Mouse (Mus musculus) megakaryocyte, adult 5-6 weeks (primary cell): ENCODE measurements around the gene Ehf. TPM values are rescaled to one million over a fixed set of nuclear protein-coding genes. Genes with fewer than 3 reads are reported as not detected.
A peak's percentile ranks its signal among the peaks of the same experiment; 100 is the strongest.

Experiments
- ATAC-seq: 2 replicates; pipeline ENCODE4 v1.8.0; 2016; ENCODE audit warnings: mild to moderate bottlenecking, inconsistent platforms; ENCODE audit not compliant: poor library complexity, severe bottlenecking
- total RNA-seq, 2 experiments: library from RNA; stranded (forward) in 1 of 2; stranded (reverse) in 1 of 2; fragments of 153-499, 151-499 nt in 1 of 2; fragments of 221-1000, 200-1000 nt in 1 of 2; gene quantifications; 2 replicates each; pipeline versions ENCODE4 v1.2.3 to v1.2.4; 2015 to 2017

Ehf gene
- total RNA-seq, 2 experiments from 2014 or later: 0.09 to 0.18 TPM

DNA sequence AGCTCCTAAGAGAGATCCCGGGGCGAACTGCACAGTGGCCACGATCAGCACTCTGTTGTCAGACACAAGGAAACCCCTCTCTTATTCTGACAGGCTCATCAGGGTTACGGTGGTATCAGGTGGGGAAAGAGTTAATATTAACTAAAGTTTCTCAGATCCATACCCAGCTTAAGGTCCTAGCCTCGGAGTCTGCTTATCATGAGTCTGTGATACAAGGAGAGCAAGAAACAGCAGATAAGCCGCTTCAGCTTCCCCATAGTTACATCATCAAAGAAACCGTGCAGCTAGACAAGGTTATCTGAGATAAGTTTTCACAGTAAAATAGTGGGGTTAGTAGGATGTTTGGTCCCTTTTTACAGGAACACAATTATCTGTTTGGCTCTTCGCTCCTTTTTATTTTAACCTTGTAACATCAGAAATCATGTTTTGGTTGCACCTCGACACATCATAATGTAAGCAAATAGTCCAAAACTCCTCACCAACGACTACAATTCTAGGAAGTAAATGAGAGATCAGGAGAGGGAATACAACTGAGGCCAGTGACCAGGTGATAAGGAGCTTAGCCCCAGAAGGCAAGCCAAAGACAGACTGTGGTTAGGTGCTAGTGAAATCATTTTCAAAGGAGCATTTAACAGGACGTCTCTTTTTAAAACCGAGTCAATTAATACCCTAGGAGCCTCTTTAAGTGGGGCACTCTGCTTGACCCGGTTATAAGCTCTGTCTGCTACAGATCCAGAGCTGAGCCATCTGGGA lies 4.2 kb downstream of the Ehf start:
- ATAC-seq: no peak

DNA sequence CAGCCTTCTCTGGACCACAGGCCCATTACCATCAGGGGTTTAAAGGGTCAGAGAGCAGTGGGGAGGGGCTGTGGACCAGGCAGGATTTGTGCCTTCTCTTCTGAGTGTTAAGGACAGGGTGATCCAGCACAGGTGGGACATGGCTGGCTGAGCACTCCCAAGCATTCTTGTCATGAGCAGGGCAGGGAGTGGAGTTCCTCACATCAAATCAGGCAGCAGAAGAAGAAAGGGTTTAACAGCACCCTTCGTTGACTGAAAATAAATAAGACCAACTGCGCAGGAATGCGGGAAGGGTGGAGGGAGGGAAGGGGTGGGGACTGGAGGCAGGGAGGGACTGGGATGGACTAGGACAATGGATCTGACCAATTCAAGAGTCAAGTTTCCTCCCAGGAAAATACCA lies 8.6 kb downstream of the Ehf start:
- no peak for ATAC-seq

DNA sequence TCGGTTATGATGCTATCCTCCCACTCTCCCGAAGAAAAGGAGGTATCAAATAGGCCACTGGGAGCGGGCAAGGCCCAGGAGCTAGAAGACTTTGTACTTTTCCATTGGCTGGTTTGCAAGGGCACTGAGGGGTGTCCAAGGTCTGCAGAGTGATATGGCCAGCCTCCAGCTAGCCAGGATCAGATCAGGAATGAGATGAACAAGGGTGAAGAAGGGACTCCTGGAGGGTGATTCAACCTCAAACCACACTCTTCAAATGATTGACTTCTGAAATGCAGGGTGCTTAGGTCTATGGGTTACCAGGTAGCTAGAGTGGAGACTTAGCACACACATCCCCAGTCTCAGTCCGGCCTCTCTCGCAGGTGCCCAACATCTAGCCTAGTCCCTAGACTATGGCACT lies 9.3 kb downstream of the Ehf start:
- ATAC-seq: no peak

DNA sequence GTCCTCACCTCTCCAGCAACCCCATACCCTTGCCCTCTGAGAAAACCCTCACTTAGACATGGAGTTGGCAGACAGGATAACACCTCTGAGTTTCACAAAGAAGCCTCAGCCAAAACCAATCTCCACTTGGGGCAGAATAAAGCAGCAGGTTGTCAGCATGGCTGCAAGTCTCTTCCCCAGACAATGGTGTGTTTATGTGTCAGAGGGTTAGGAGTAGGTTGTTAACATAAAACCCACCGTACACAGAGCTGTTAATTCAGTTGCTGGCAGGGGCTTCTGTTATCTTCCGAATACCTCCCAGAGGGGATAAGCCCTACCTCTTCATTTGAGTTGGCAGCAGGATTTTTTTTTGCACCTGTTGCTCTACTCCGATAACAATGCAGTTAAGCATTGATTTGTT lies 9.9 kb downstream of the Ehf start:
- ATAC-seq: no peak

DNA sequence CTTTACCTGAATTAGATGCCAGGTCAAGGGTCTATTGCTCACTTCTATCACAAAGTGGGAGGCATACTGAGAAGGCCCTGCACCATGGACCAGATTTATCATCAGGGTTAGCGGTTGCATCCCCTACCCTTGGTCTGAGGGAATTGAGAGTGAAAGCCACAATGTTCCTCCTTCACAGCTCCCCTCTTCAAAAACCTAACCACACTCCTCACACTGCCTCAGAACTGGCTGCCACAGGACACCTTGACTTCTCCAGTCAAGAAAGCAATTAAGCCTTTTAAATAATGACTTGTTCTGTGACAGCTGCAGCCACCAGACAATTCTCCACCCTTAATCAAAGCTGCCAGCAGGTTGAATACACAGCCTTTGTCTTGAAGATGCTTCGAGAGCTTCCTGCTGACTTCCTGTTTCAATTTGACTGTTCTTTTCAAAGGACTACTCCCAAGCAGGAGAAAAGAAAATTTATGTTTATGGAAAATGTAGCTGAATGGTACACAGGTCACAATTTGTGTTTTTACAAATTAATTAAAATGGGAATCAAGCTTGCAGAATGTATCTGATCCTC lies 12.3 kb downstream of the Ehf start:
- peak; percentile 83 for ATAC-seq

DNA sequence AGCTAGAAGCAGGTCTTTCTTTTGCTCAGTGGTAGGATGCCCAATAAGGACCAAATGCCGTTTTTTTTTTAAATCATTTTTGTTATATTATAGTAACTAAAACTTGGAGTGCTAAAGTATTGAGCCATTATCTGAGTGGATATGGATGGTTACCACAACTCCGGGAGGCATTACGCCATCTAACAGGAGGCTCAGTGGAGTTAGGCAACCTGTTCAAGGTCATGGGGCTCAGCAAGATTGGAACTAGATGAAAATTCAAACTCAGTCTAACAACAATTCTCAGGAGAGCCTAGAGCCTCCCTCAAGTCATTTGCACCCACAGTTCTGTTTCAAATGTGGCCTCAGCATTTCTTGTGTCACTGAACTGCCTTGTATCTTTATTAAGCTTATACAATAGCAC lies 12.9 kb downstream of the Ehf start:
- ATAC-seq: no peak

DNA sequence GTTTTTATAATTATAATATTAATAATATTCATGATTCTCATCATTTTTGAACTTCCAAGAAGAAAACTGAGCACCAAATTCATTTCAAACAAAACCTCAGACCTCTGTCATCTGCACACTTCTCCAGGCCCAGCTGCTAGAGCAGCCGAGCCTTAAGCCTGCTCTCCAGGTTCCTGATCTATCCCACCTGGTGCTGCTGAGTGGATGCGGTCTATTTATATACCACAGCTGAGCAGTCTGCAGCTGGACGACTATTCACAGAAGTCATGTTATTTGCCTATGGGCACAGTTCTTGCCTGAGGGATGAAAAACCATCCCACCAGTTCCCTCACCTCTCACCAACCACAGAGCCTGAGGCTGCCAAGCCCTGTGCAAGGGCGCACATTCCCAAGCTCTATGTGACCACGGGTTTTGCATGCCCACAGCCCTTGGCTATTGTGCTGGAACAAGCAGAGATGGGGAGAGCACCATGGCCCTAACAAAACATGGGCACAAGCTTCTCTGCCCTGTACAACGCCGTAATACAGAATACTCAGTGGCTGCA lies 13.6 kb downstream of the Ehf start:
- ATAC-seq: no peak

DNA sequence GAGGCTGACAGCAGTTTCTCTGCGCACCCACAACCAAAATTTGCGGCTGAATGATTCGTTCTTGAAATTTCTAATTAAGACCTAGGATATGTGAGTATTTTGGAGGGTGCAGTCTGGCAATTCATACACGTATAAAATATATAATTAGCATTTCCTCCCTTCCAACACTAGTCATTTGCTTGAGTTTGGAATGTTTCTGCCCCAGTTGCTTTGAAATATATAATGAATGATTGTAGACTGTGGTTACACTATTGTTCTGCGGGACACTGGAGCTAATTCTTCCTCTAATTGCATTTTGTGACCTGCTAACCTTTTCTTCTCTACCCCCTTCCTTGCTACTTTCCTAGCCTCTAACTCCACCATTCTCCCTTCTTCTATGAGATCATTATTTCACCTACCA lies 15.4 kb downstream of the Ehf start:
- ATAC-seq: no peak

DNA sequence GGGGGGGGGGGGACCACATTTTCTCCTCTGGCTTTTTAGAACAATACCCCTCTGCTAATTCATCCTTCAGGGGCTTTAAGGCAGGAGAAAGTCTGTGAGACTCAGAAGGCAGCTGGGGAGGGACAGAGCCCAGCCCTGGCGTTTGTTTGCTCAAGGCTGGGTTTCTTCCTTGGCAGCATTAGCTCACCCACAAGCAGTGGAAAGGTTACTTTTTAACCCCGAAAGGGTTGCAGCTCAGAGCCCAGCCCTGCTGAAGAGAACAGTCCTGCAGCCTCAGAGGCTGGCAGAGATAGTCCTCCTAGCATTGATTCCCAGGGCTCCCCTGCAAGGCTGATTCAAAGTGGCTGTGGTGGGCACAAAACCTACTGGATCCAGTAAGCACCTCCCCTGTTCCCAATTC lies 17.5 kb downstream of the Ehf start:
- no peak for ATAC-seq

DNA sequence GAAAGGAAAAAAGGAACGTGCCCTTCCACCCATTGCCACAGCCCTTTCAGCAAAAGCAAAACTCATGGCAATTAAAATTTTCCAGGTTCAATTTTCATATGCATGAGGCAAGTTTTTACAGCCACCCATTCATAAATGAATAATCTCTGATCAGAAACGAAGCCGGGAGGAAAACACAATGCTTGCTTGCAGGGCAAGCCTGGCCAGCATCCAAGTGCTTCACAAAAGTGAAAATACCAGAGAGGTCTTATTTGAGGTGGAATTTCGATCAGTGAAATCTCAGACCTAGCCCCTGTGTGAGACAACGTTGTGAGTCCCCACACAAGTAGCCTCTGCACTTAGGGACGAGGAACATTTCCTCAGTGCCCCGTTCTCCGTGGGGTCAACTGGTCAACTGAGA lies 19.3 kb downstream of the Ehf start:
- no peak for ATAC-seq

DNA sequence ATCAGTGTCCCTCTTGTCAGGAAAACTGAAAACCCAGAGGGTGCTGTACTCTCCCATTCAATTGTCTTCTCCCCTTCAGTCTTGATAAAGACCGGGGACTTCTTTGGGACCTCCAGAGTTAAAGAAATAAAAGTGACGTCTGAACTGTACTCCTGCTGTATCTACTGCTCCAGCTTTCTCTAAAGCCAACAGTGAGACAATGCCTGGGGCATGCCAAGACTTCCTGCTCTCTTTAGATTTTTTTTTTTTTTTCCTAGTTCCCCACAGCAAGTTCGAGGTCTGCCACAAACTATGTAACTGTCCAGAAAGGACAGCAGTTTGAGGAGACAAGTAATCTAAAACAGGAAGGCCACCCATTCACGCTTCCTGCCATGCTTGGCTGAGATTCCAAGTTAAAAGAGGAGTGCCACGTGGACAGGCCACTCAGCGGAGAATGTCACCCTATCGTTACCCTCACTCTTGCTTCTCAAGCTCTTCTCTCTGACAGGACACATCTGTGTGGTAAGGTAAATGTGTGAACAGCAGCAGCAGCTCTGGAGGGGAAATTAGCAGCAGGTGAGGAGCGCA lies 20.8 kb downstream of the Ehf start:
- ATAC-seq: no peak

DNA sequence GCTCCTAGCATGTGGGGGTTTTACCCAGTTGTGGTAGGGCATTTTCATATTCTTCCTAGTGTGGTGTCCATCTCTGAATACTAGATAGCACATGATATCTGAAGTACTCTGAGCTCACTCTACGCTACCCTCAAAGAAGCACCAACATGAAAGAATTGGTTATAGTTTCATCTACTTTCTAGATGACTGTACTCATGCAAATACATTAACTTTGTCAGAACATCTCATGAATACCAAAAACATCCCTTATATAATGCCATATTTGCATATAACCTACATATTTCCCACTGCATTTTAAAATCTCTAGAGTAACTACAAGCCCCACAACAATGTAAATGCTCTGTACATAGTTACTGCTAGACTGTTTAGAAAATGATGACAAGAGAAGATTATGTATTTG lies 23.2 kb downstream of the Ehf start:
- no peak for ATAC-seq

DNA sequence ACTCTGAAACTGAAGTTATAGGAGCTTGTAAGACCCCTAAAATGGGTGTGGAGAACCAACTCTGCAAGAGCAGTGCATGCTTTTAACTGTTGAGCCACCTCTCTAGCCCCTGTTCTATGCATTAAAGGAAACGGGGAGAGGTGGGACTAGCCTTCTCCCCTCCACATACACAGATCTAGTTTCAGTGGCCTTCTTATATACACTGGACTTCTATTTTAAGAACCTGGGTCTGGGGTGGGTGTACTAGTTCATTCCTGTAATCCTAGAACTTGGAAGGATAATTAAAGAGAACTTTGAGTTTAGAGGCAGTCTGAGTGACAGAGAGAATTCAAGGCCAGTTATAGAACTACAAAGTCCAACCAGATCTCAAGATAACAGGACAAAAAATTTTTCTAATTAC lies 24.6 kb downstream of the Ehf start:
- ATAC-seq: no peak

DNA sequence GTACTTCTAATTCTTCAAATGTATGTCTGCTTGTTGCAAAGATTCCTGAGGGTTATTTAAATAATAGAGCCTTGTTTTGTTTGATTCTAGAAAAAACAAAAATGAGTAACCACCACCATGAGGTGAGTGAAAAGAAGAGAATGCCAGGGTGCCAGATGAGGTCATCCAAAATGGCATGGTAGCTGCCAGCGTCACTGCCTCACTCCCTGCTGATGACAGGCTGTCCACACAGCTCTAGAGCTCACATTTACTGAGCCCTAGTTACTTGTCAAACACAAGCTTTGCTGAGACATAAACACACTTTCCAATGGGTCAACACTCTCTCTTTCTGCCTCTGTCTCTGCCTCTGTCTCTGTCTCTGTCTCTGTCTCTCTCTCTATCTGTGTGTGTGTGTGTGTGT lies 25.3 kb downstream of the Ehf start:
- ATAC-seq: no peak

DNA sequence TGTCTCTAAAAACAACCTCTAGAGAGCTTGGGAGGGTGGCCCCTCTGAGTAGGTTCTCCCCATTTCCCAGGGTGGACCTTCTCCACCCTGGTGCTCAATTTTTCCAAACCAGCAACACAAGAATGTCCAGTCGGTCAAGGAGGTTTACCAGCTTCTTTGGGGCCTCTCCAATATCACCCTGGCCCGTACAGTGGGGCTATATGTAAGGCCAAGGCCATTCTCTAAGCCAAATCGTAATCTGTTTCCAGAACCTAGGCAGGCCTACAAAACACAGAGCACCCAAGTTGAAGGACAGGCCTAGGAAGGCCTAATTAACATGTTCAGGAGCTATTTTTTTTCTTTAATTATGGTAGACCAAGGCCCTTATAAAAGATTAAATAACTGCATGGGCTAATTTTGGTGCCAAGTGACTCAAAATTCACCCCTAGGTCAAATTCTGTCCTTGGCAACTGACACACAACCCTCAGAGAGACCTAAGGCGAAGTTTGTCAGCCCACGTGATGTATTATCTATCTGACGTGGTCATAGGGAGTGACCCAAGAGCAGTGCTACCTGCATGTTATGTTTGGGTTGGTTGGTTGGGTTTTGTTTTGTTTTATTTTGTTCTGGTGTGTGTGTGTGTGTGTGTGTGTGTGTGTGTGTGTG lies 27.6 kb downstream of the Ehf start:
- ATAC-seq: no peak

DNA sequence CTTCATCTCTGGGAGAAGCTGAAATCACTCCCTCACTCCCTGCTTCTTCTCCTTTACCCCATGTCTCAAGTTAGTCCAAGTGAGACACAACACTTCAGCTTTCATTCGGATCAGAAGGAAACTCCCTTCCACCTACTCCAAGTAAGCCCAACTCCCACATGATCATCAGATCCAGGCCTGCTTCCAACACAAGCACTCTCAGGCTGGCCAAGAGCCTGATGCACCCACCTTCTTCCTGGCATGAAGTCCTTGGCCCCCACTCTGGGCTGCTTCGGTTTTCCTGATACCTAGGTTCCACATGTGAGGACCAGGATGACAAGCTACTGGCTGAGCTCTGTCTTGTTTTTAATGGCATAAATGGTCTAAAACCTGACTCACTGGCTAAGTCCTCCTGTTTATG lies 28.3 kb downstream of the Ehf start:
- ATAC-seq: no peak

DNA sequence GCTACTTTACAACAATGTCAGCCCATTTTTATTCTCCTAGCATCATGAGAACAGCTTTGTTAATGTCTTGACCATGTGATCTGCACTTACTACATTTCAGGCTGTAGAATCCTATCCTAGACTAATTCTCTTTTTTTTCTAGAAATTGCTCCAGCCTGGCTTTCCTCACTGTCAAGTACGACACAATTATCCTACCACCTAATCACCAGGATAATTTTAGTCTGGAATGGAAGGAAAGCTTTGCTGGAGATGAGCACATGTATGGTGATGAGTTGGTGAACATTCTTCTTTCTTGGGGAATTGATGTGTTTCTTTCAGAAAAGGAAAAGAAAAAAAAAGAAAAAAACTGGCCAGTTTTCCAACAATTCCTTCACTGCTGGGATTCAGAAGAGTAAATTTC lies 28.8 kb downstream of the Ehf start:
- no peak for ATAC-seq

DNA sequence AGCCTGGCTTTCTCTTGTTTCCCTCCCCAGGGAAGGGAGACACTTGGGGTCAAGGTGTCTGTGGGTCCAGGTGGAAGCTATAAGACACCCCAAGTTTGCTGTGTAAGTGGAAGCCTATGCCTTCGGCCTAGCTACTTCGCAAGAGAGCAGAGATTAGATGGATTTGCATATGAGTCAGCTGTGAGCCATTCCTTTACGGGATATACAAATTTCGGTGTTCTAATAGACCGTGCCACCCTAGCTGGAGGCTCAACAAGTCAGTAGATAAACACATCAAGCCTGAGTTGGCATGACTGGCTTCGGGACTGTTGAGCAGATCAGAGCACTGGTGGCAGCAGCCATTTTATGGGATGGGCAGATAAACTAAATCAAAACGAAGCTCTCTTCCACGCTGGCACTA lies 31.6 kb downstream of the Ehf start:
- ATAC-seq: no peak

DNA sequence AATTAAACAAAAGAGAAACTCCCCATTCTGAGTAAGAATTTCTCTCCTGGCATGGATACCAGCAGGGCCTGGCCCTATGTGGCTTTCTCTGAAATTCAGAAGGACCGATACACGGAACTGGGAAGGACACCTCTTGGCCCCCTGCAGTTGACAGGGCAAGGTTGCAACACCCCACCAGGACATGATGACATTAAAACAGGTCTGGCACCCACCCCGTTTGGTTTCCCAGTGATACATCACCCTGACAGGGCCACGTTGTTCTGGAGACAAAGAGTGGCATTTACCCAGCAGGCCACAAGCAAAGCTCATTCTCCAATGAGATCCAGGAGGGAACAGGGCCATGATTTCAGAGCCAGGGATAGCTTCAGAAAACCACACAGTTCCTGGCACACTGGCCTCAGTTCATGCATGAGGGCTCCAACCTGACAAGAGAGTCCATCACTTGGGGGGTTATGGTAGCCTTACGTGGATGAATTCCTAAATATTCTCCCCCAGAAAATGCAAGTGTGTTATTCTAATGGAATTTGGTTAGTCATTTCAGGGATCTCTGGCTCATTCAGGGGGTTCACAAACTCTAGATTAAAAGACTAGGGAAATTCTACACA lies 32.4 kb downstream of the Ehf start:
- no peak for ATAC-seq

DNA sequence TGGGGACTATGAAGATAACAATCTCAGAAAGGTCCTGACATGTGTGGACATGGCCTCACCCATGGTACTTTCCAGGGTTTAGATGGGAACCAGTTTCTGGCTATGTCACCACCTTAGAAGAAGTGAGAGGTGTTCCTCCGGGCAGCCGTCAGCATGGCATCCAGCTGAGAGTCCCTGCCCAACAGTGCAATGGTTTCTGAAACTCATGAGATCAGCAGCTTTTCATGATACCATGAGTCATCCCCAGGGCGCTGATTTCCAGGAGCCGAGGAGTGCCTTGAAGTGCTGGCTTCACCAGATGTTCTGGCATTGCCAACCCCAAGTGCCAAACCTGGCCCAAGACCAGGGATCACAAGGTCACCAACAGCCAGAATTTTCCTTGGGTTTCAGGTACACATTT lies 64.0 kb downstream of the Ehf start:
- no peak for ATAC-seq

DNA sequence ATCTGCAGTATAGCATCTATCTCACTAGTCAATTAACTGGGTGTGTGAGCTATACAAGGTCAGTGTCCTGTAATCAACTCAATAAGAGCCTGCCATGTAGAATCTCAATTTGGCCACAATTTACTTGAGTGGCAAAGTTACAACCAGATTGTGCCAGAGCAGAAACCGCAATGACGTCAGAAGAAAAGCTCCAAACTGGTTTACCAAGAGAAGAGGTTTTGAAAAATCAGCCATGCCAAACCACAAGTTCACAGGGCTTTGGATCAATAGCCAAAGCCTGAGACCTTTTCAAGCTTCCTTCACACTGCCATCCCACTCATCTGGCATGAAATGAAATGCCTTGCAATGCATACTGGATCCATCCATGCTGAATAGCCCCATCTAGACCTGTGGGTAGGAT lies 76.3 kb downstream of the Ehf start:
- no peak for ATAC-seq

DNA sequence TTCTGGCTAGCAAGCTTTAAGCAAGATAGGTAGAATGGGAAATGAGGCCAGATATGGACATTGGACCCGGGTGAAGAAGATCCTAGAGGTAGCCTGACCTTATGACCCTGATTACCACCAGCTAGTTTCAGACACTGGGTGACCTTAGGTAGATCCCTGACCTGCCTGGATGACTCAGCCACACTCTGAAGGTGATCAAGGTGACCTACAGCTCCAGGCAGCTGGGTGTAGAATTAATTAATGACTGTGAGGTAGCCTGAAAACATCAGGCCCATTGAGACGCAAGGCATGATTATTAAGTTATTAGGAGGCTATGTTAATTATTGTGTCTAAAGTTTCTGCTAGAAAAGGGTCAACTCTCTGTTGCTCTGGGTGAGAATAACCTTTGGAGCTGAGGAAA lies 82.2 kb downstream of the Ehf start:
- no peak for ATAC-seq
